Mouse (Mus musculus) liver, embryonic 18 days (tissue): ENCODE measurements around the gene Ets1. TPM values are rescaled to one million over a fixed set of nuclear protein-coding genes. Genes with fewer than 3 reads are reported as not detected.

ENCODE experiments used
- polyA plus RNA-seq: library from polyadenylated mRNA; depleted of rRNA; stranded (reverse); fragments of >200 nt; gene quantifications from 2 replicates; pipeline ENCODE4 v1.2.3, GENCODE M21; 2012; rRNA removed

Ets1 gene
- polyA plus RNA-seq: 10.1 TPM in 2 replicates

DNA sequence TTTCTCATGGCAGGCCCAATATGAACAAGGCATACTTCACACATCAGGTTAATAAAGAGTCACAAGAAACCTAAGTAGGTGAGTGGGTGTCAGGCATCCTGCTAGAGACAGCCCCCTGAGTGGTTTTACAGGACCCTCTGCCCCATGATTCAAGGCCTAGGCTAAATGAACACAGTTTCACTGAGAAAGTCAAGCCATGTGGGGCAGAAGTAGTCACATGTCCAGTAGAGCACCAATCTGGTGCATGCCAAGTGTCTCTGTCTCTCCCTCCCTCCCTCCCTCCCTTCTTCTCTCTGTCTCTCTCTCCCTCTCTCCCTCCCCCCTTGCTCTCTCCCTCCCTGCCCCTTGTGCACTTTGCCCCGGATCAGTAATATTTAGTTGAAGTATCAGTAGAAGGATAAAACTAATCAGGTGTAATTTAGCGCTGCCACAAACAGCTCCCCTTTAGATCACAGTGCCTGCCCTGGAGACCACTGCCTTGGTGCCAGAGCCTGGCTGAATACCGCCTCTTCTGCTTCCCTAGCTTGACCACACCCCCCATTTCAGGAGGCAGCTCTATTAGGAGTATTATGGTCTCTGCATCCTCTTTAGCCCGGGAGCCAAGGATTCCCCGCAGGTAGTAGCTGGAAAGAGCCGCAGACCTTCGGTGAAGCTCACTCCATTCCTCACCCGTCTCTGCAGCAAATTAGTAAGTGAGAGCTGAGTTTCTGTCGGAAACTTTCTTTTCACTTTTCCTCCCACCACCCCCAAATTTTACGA, at the start of gene Ets1:
Ets1 (plus strand) TSS at position 595 of the 759 bp plus-strand sequence.

Other genes starting within 250 kb of the Ets1 start
- gene Fli1, start 93.4 kb upstream of the Ets1 start, polyA plus RNA-seq: 3.8 and 4.1 TPM in 2 replicates